Mouse (Mus musculus) 3T3-L1 (cell line): ENCODE data around the gene Nlrp9b.
"Not testable (repeated sequence)": the region's sequence is repeated elsewhere in the genome, so short reads cannot be mapped to it uniquely, and the experiment has no call there.

ENCODE experiments used
- DNase-seq: peaks from one replicate; pipeline ENCODE4 v3.0.0-alpha.2; 2015; ENCODE audit warnings: low read depth, low spot score

The Nlrp9b gene

GRCm38 (mm10) chr7:19991165-19991564, at the start of gene Nlrp9b:
Gene Nlrp9b (plus strand): TSS chr7:19991465.
- DNase-seq, result not testable (repeated sequence)

- DNase-seq, result no peak
These were observed 46.6 kb upstream of the Nlrp9b start for GRCm38 (mm10) chr7:19944709-19945108.

- no peak for DNase-seq
These were observed 46.1 kb upstream of the Nlrp9b start for GRCm38 (mm10) chr7:19945201-19945600.

GRCm38 (mm10) chr7:19945821-19946515, 45.3 kb upstream of the Nlrp9b start:
- no peak for DNase-seq

- no peak for DNase-seq
These were observed 42.3 kb upstream of the Nlrp9b start for GRCm38 (mm10) chr7:19948956-19949355.

GRCm38 (mm10) chr7:19949996-19950395, 41.3 kb upstream of the Nlrp9b start:
- no peak for DNase-seq

- DNase-seq, result no peak
These were observed 40.7 kb upstream of the Nlrp9b start, which contains the start of gene Igsf23 for GRCm38 (mm10) chr7:19950589-19950988. Gene Igsf23 (minus strand): TSS chr7:19950756.

- peak; percentile 72 for DNase-seq
These were observed 38.8 kb upstream of the Nlrp9b start for GRCm38 (mm10) chr7:19952320-19952986.

- no peak for DNase-seq
These were observed 38.2 kb upstream of the Nlrp9b start for GRCm38 (mm10) chr7:19953054-19953453.

- DNase-seq, result no peak
These were observed 35.4 kb upstream of the Nlrp9b start for GRCm38 (mm10) chr7:19955861-19956260.

- DNase-seq, result peak; percentile 96
These were observed 34.9 kb upstream of the Nlrp9b start for GRCm38 (mm10) chr7:19956341-19956781.

GRCm38 (mm10) chr7:19962423-19962822, 28.8 kb upstream of the Nlrp9b start:
- DNase-seq, result no peak

GRCm38 (mm10) chr7:19964985-19965579, 26.2 kb upstream of the Nlrp9b start, which contains the start of gene Ceacam20:
Gene Ceacam20 (plus strand): TSS chr7:19965412.
- DNase-seq, result no peak

GRCm38 (mm10) chr7:19969106-19969505, 22.2 kb upstream of the Nlrp9b start:
- no peak for DNase-seq

- no peak for DNase-seq
These were observed 21.6 kb upstream of the Nlrp9b start for GRCm38 (mm10) chr7:19969541-19970090.

- no peak for DNase-seq
These were observed 21.1 kb upstream of the Nlrp9b start for GRCm38 (mm10) chr7:19970196-19970595.

- DNase-seq, result no peak
These were observed 19.7 kb upstream of the Nlrp9b start for GRCm38 (mm10) chr7:19971516-19971915.

- not testable (repeated sequence) for DNase-seq
These were observed 5.5 kb downstream of the Nlrp9b start for GRCm38 (mm10) chr7:19996721-19997120.

GRCm38 (mm10) chr7:20009987-20010386, 18.7 kb downstream of the Nlrp9b start:
- DNase-seq, result no peak

- DNase-seq, result peak; percentile 3
These were observed 72.8 kb downstream of the Nlrp9b start for GRCm38 (mm10) chr7:20064100-20064499.

GRCm38 (mm10) chr7:20078118-20078517, 86.9 kb downstream of the Nlrp9b start:
- DNase-seq, result not testable (repeated sequence)

- DNase-seq, result not testable (repeated sequence)
These were observed 108.1 kb downstream of the Nlrp9b start, which contains the start of gene Vmn1r91 for GRCm38 (mm10) chr7:20099380-20099779. Gene Vmn1r91 (plus strand): TSS chr7:20099680.
